Mouse (Mus musculus): ENCODE measurements around the gene AI837181.
A peak's percentile ranks its signal among the peaks of the same experiment; 100 is the strongest.

The AI837181 gene

GRCm38 (mm10) chr19:5473720-5474119 lies 48.8 kb downstream of the AI837181 start, which contains the start of gene Efemp2:
Gene Efemp2, plus strand, starts transcription at chr19:5473954.
- DNase-seq: peak; percentile 74

- peak; percentile 58 for DNase-seq
These were observed 49.5 kb downstream of the AI837181 start for GRCm38 (mm10) chr19:5474281-5475068.

GRCm38 (mm10) chr19:5475069-5475714 lies 50.2 kb downstream of the AI837181 start:
- DNase-seq: peak; percentile 69
